Mouse (Mus musculus) yolk sac, embryonic 10.5 days (tissue): ENCODE data around the gene Pcdh15.

Source experiments
- DNase-seq: peaks from one replicate; pipeline ENCODE4 v3.0.0-alpha.2; 2017; ENCODE audit warnings: low spot score

Pcdh15 gene

DNA sequence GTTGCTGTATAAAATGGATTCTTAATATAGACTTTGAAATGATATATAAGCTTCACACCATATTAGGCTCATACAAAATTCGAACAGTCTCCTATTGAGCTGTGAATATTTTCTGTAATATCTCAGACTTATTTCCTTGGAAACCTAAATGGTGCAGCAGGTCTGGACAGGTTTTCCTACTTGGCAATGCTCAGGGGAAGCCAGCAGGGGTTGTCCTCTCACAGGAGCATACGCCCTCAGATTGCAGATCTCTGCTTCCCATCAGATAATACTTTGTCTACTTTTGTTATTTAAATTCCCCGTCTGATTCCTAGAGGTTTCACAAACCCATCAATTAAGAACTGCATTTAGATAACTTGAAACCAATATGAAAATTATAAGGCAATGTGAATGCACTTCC is 1492.7 kb downstream of the Pcdh15 start:
- no peak for DNase-seq

DNA sequence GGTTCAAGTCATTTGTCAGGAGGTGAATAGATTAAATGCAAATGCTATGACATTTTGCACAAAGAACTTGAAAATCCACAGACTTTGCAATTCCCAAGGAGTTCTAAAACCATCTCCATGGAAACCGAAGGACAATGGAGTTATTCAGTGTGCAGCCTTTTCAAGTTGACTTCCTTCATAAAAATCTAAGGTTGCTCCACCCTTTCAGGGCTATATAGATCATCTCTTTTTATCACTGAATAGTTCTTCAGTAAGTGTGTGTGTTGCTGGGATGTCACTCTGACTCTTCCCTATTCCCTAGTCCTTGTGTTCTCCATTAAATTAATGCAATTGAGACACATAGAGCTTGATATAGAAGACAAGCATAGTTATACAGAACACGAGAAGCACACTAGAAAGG is 1508.5 kb downstream of the Pcdh15 start:
- no peak for DNase-seq

DNA sequence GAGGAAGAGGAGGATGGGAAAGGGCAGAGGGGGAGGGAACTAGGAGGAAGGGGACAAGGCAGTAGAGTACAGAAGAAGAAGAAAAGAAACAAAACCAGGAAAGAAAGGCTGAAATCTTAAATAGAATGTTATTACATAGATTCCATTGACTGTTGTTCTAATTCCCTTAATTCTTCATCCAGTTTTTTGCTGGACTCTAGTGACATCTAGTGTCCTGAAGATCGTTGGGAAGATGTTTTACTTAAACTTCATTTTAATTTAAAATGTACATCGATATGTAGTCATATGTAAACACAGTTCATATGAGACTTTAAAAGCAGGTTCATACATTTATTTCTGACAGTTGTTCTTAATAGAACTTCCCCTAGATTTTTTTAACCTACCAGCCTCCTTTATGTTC is 1522.7 kb downstream of the Pcdh15 start:
- DNase-seq, result no peak

GRCm38 (mm10) chr10:74625715-74626114 is 1526.6 kb downstream of the Pcdh15 start:
- DNase-seq, result no peak

DNA sequence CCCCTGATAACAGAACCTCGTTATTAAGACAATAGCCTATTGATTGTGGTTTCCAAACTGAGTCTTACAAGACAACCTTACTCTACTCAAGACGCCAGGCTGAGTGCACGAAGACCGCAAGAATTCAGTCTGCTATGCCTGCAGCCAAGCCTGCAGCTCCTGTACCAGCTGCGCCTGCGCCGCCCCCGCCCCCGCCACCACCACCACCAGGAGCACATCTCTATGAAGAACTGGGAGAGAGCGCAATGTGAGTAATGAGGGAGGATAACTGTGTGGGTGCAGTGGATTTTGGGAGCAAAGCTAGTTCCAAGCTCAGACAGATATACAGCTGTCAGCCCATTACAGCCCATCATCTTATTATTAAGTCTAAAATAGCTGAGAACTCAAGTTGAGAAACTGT is 1527.5 kb downstream of the Pcdh15 start:
- DNase-seq, result no peak

DNA sequence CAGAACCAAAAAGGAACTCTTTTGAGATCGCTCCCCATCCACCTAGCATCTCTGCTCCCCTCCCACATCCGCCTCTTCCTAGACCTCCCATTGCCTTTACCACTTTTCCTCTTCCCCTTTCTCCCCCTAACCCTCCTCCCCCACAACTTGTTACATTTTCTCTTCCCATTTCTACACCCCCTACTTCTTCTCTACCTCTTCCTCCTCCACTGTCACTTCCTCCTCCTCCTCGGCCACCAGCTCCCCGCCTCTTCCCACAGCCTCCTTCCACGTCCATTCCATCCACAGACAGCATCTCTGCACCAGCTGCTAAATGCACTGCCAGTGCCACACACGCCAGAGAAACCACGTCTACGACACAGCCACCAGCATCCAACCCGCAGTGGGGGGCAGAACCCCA is 1532.2 kb downstream of the Pcdh15 start:
- no peak for DNase-seq

DNA sequence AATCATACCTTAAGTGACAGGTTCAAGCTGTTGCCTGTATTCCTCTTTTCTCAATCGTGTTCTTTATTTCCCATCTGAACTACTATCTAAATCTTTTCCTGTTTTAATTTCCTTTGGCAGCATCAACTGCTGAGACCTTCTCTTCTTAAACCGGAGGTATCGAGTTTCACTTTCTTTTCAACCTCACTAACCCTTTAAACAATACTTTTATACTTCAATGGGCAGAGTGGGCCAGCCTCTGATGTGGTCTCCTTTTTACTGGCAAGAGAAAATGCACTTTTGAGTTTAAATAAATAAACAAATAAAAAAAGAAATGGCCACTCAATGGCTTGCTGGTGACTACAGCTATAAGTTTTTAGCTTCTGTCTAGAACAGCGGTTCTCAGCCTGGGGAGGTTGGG is 1537.9 kb downstream of the Pcdh15 start:
- no peak for DNase-seq

GRCm38 (mm10) chr10:74642125-74642524 is 1543.0 kb downstream of the Pcdh15 start:
- DNase-seq, result no peak

- no peak for DNase-seq
These were observed 1564.0 kb downstream of the Pcdh15 start for GRCm38 (mm10) chr10:74663171-74663570.

- peak; percentile 63 for DNase-seq
These were observed 1580.9 kb downstream of the Pcdh15 start for GRCm38 (mm10) chr10:74680016-74680491.

DNA sequence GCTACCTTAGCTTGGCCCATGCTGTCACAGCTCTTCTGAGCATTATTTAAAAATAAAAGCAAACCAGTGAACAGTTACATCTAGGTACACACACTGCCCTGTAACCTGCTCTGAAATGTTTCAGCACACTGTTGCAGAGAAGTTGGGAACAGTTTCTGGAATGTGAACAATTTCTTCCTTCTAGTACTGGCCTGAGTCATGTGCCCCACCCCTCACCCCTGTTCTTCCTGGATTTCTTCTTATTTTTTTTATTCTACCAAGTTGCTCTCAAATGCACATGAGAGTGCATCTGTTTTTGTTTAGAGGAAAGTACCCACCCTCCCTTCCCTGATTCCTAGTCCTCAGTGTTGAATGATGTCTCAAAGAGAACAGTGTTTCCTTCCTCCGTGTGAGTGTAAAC is 1581.4 kb downstream of the Pcdh15 start:
- peak; percentile 34 for DNase-seq
